Mouse (Mus musculus) heart, embryonic 12.5 days (tissue): ENCODE data around the gene Ilvbl. TPM values are rescaled to one million over a fixed set of nuclear protein-coding genes. Genes with fewer than 3 reads are reported as not detected.
"Not testable (repeated sequence)": the region's sequence is repeated elsewhere in the genome, so short reads cannot be mapped to it uniquely, and the experiment has no call there.

ENCODE experiments used
- ATAC-seq: fragments of 200-750 bp; cut with Nextera tagmentation; 2 replicates; pipeline ENCODE4 v1.8.0; 2017; ENCODE audit warnings: moderate TSS enrichment, moderate library complexity; ENCODE audit not compliant: insufficient number of reproducible peaks, low FRiP score
- H3K27ac ChIP-seq: fragments of 300-500 bp; sonication (generic); 2 replicates; pipeline ENCODE4 v1.5.1; 2016; ENCODE audit warnings: mild to moderate bottlenecking, moderate library complexity; ENCODE audit not compliant: poor library complexity, severe bottlenecking
- H3K27me3 ChIP-seq: fragments of 300-500 bp; sonication (generic); replicated peaks from 2 replicates; pipeline ENCODE4 v1.6.1; 2016; ENCODE audit warnings: mild to moderate bottlenecking, moderate library complexity
- H3K36me3 ChIP-seq: fragments of 300-500 bp; sonication (generic); 2 replicates; pipeline ENCODE4 v1.6.1; 2016; ENCODE audit warnings: mild to moderate bottlenecking, moderate library complexity
- H3K4me1 ChIP-seq: fragments of 300-500 bp; sonication (generic); replicated peaks from 2 replicates; pipeline ENCODE4 v1.6.1; 2016; ENCODE audit warnings: mild to moderate bottlenecking
- H3K4me2 ChIP-seq: fragments of 300-500 bp; sonication (generic); 2 replicates; pipeline ENCODE4 v1.6.1; 2016; ENCODE audit warnings: mild to moderate bottlenecking, moderate library complexity
- H3K4me3 ChIP-seq: fragments of 300-500 bp; sonication (generic); 2 replicates; pipeline ENCODE4 v1.5.1; 2016; ENCODE audit warnings: mild to moderate bottlenecking
- H3K9ac ChIP-seq: fragments of 300-500 bp; sonication (generic); 2 replicates; pipeline ENCODE4 v1.6.1; 2016; ENCODE audit warnings: mild to moderate bottlenecking, moderate library complexity
- H3K9me3 ChIP-seq: fragments of 300-500 bp; sonication (generic); replicated peaks from 2 replicates; pipeline ENCODE4 v1.6.1; 2016; ENCODE audit warnings: mild to moderate bottlenecking, moderate library complexity
- WGBS: fragments of 180-500 bp; shearing (Covaris S2); methylation state at CpG from one replicate; pipeline ENCODE4 v1.1.7; 2016; 5-methylcytosine and 5-hydroxymethylcytosine counted together
- polyA plus RNA-seq: library from polyadenylated mRNA; unstranded; fragments of >200 nt; fragmentation: Nextera tagmentation; extraction: Ambion mirVana; gene quantifications from 2 replicates; pipeline ENCODE4 v1.2.1, GENCODE M21; 2016

Ilvbl gene
- polyA plus RNA-seq: 46.5 and 47.6 TPM in 2 replicates

GRCm38 (mm10) chr10:78574250-78575104, at the start of gene Ilvbl:
TSS of gene Ilvbl (plus strand) at chr10:78574346.
- ATAC-seq: peak; percentile 92
- WGBS: under 1% methylated on average over 51 of the region's 51 CpGs
- peak within 1 kb of the TSS; percentile 92 for H3K27ac ChIP-seq

GRCm38 (mm10) chr10:78525071-78525470, 49.1 kb upstream of the Ilvbl start:
- not testable (repeated sequence) for H3K9me3 ChIP-seq, H3K4me1 ChIP-seq, H3K36me3 ChIP-seq, H3K4me3 ChIP-seq, H3K27me3 ChIP-seq, ATAC-seq, H3K27ac ChIP-seq, H3K4me2 ChIP-seq, H3K9ac ChIP-seq
- WGBS: 61% methylated on average over 3 of the region's 3 CpGs

More at GRCm38 (mm10) chr10:78574250-78575104, at the start of gene Ilvbl:
- H3K9ac ChIP-seq: peak within 1 kb of the TSS; percentile 72
- no peaks in the 10 kb centered on the region for H3K27me3 ChIP-seq
- no peaks in the 10 kb centered on the region for H3K9me3 ChIP-seq
- peaks cover 17% of the 10 kb centered on the region for H3K4me1 ChIP-seq
- H3K36me3 ChIP-seq: peaks cover 30% of the 10 kb centered on the region
- H3K4me2 ChIP-seq: peak within 1 kb of the TSS; percentile 76
- peak within 1 kb of the TSS; percentile 62 for H3K4me3 ChIP-seq

- no peak overlapping the region for H3K9ac ChIP-seq
- H3K4me3 ChIP-seq: no peak overlapping the region
- 0 out of 2 replicates have a peak, but pooled peaks cover 3% of the 10 kb centered on the region for H3K4me1 ChIP-seq
- no peak for ATAC-seq
- no peaks in the 10 kb centered on the region for H3K9me3 ChIP-seq
- H3K4me2 ChIP-seq: no peak overlapping the region
- no peak overlapping the region for H3K27ac ChIP-seq
- no peaks in the 10 kb centered on the region for H3K36me3 ChIP-seq
- H3K27me3 ChIP-seq: no peaks in the 10 kb centered on the region
- WGBS: 48% methylated on average over 4 of the region's 4 CpGs
Observed at GRCm38 (mm10) chr10:78525511-78525910, 48.6 kb upstream of the Ilvbl start.

GRCm38 (mm10) chr10:78540943-78541342, 33.2 kb upstream of the Ilvbl start:
- no peak for ATAC-seq
- no peak overlapping the region for H3K4me3 ChIP-seq
- no peaks in the 10 kb centered on the region for H3K27me3 ChIP-seq
- no peaks in the 10 kb centered on the region for H3K36me3 ChIP-seq
- no peak overlapping the region for H3K27ac ChIP-seq
- no peaks in the 10 kb centered on the region for H3K9me3 ChIP-seq
- H3K4me2 ChIP-seq: no peak overlapping the region
- H3K9ac ChIP-seq: no peak overlapping the region
- WGBS: 63% methylated on average over 2 of the region's 2 CpGs
- no peaks in the 10 kb centered on the region for H3K4me1 ChIP-seq

- H3K9ac ChIP-seq: no peak overlapping the region
- H3K4me2 ChIP-seq: no peak overlapping the region
- no peak overlapping the region for H3K27ac ChIP-seq
- H3K36me3 ChIP-seq: no peaks in the 10 kb centered on the region
- WGBS: 77% methylated on average over 1 of the region's 1 CpGs
- H3K4me3 ChIP-seq: no peak overlapping the region
- H3K9me3 ChIP-seq: no peaks in the 10 kb centered on the region
- no peak for ATAC-seq
- H3K27me3 ChIP-seq: no peaks in the 10 kb centered on the region
- no peaks in the 10 kb centered on the region for H3K4me1 ChIP-seq
Observed at GRCm38 (mm10) chr10:78565070-78565469, 9.1 kb upstream of the Ilvbl start.

GRCm38 (mm10) chr10:78569191-78569590, 5.0 kb upstream of the Ilvbl start:
- no peak overlapping the region for H3K9ac ChIP-seq
- no peaks in the 10 kb centered on the region for H3K36me3 ChIP-seq
- 74% methylated on average over 3 of the region's 3 CpGs for WGBS
- no peak overlapping the region for H3K27ac ChIP-seq
- H3K27me3 ChIP-seq: no peaks in the 10 kb centered on the region
- H3K9me3 ChIP-seq: no peaks in the 10 kb centered on the region
- H3K4me3 ChIP-seq: no peak overlapping the region
- no peaks in the 10 kb centered on the region for H3K4me1 ChIP-seq
- no peak overlapping the region for H3K4me2 ChIP-seq
- ATAC-seq: no peak

- Histone ChIP-seq H3K36me3 (no peaks in the 10 kb centered on the region), H3K27ac (no peak overlapping the region), H3K9me3 (no peaks in the 10 kb centered on the region), H3K4me3 (no peak overlapping the region), H3K4me2 (no peak overlapping the region), H3K27me3 (no peaks in the 10 kb centered on the region), H3K9ac (no peak overlapping the region), H3K4me1 (no peaks in the 10 kb centered on the region)
- ATAC-seq: no peak
- WGBS: 59% methylated on average over 3 of the region's 3 CpGs
Observed at GRCm38 (mm10) chr10:78569686-78570085, 4.5 kb upstream of the Ilvbl start.

GRCm38 (mm10) chr10:78570416-78570815, 3.7 kb upstream of the Ilvbl start:
- Histone ChIP-seq H3K4me1 (peaks cover 3% of the 10 kb centered on the region), H3K4me3 (no peak overlapping the region), H3K9me3 (no peaks in the 10 kb centered on the region), H3K9ac (no peak overlapping the region), H3K27ac (no peak overlapping the region), H3K4me2 (no peak overlapping the region), H3K36me3 (no peaks in the 10 kb centered on the region), H3K27me3 (no peaks in the 10 kb centered on the region)
- WGBS: 67% methylated on average over 6 of the region's 6 CpGs
- ATAC-seq: no peak

GRCm38 (mm10) chr10:78570897-78571296, 3.2 kb upstream of the Ilvbl start:
- no peaks in the 10 kb centered on the region for H3K9me3 ChIP-seq
- no peak overlapping the region for H3K4me3 ChIP-seq
- ATAC-seq: no peak
- H3K4me1 ChIP-seq: peaks cover 8% of the 10 kb centered on the region
- H3K36me3 ChIP-seq: no peaks in the 10 kb centered on the region
- no peaks in the 10 kb centered on the region for H3K27me3 ChIP-seq
- 50% methylated on average over 2 of the region's 2 CpGs for WGBS
- no peak overlapping the region for H3K4me2 ChIP-seq
- no peak overlapping the region for H3K27ac ChIP-seq
- H3K9ac ChIP-seq: no peak overlapping the region

- Histone ChIP-seq H3K4me1 (peaks cover 17% of the 10 kb centered on the region), H3K4me2 (no peak overlapping the region), H3K27ac (no peak overlapping the region), H3K27me3 (no peaks in the 10 kb centered on the region), H3K4me3 (no peak overlapping the region), H3K36me3 (peaks cover 18% of the 10 kb centered on the region), H3K9ac (no peak overlapping the region), H3K9me3 (no peaks in the 10 kb centered on the region)
- WGBS: 73% methylated on average over 3 of the region's 3 CpGs
- no peak for ATAC-seq
Observed at GRCm38 (mm10) chr10:78573226-78573625, 920 bp upstream of the Ilvbl start.

- Histone ChIP-seq H3K4me1 (peaks cover 17% of the 10 kb centered on the region), H3K4me2 (peak overlapping the region; percentile 76), H3K9ac (peak overlapping the region; percentile 72), H3K36me3 (peaks cover 36% of the 10 kb centered on the region), H3K27me3 (no peaks in the 10 kb centered on the region), H3K27ac (peak overlapping the region; percentile 92), H3K9me3 (no peaks in the 10 kb centered on the region), H3K4me3 (peak overlapping the region; percentile 62)
- 9% methylated on average over 13 of the region's 13 CpGs for WGBS
- no peak; the same call in 1 of the 2 replicates for ATAC-seq
Observed at GRCm38 (mm10) chr10:78575105-78575632, 1.0 kb downstream of the Ilvbl start.
